Mouse (Mus musculus) right cerebral cortex, postnatal 14 days (tissue): ENCODE measurements at regions not wholly inside any gene's neighbourhood (a gene's known extent, or its start where the extent isn't known, plus 50 kb on each side); places are given as distances from the start of the nearest gene placed in this dataset.

ENCODE experiments used
- DNase-seq: peaks from one replicate; pipeline ENCODE4 v3.0.0; 2022

- DNase-seq = no peak
Measured at GRCm38 (mm10) chr2:117742413-117742812, 369.3 kb upstream of the Thbs1 start.

GRCm38 (mm10) chr2:117743901-117744300 is 367.8 kb upstream of the Thbs1 start:
- no peak for DNase-seq

GRCm38 (mm10) chr2:117745767-117746166 is 365.9 kb upstream of the Thbs1 start:
- DNase-seq = no peak

GRCm38 (mm10) chr2:117747136-117747535 is 364.5 kb upstream of the Thbs1 start:
- no peak for DNase-seq

GRCm38 (mm10) chr2:117748892-117749291 is 362.8 kb upstream of the Thbs1 start:
- no peak for DNase-seq

- DNase-seq = no peak
Measured at GRCm38 (mm10) chr2:117759491-117760013, 352.1 kb upstream of the Thbs1 start.

- no peak for DNase-seq
Measured at GRCm38 (mm10) chr2:117763631-117764030, 348.0 kb upstream of the Thbs1 start.

GRCm38 (mm10) chr2:117765572-117765971 is 346.1 kb upstream of the Thbs1 start:
- DNase-seq = no peak

GRCm38 (mm10) chr2:117766450-117766849 is 345.2 kb upstream of the Thbs1 start:
- no peak for DNase-seq

GRCm38 (mm10) chr2:117769402-117770114 is 342.1 kb upstream of the Thbs1 start:
- DNase-seq = no peak

GRCm38 (mm10) chr2:117770115-117770485 is 341.6 kb upstream of the Thbs1 start:
- no peak for DNase-seq

GRCm38 (mm10) chr2:117780287-117780686 is 331.4 kb upstream of the Thbs1 start:
- DNase-seq = no peak

- no peak for DNase-seq
Measured at GRCm38 (mm10) chr2:117780816-117781215, 330.9 kb upstream of the Thbs1 start.

GRCm38 (mm10) chr2:117787321-117787720 is 324.4 kb upstream of the Thbs1 start:
- DNase-seq = no peak

- no peak for DNase-seq
Measured at GRCm38 (mm10) chr2:117794285-117794684, 317.4 kb upstream of the Thbs1 start.

- DNase-seq = no peak
Measured at GRCm38 (mm10) chr2:117801946-117802600, 309.6 kb upstream of the Thbs1 start.

- no peak for DNase-seq
Measured at GRCm38 (mm10) chr2:117802686-117803085, 309.0 kb upstream of the Thbs1 start.

GRCm38 (mm10) chr2:117804686-117805085 is 307.0 kb upstream of the Thbs1 start:
- no peak for DNase-seq

- DNase-seq = no peak
Measured at GRCm38 (mm10) chr2:117807121-117807520, 304.6 kb upstream of the Thbs1 start.

- DNase-seq = no peak
Measured at GRCm38 (mm10) chr2:117811506-117811905, 300.2 kb upstream of the Thbs1 start.

- no peak for DNase-seq
Measured at GRCm38 (mm10) chr2:117811931-117812330, 299.7 kb upstream of the Thbs1 start.

- DNase-seq = no peak
Measured at GRCm38 (mm10) chr2:117819701-117820225, 291.9 kb upstream of the Thbs1 start.

GRCm38 (mm10) chr2:117820708-117821107 is 291.0 kb upstream of the Thbs1 start:
- no peak for DNase-seq

- no peak for DNase-seq
Measured at GRCm38 (mm10) chr2:117825088-117825487, 286.6 kb upstream of the Thbs1 start.
